Mouse (Mus musculus): ENCODE data around the gene Tpr. TPM values are rescaled to one million over a fixed set of nuclear protein-coding genes. Genes with fewer than 3 reads are reported as not detected.

Gene Tpr
- total and polyA plus RNA-seq, 3 experiments, result 213 to 382 (median 229) TPM

- no peak overlapping the region for H3K4me3 ChIP-seq (ENCODE audit: control insufficient read depth in 1 of 2, insufficient read depth in 1 of 2, low read depth in 2 of 2, low read length in 2 of 2)
- TF ChIP-seq TAL1 (IDR thresholded peaks at IDR 0.05; ENCODE audit: low read length) (no peak), CHD2 (IDR thresholded peaks at IDR 0.05; ENCODE audit: low read length) (no peak), MAFK (IDR thresholded peaks at IDR 0.05; ENCODE audit: borderline replicate concordance, low read depth, low read length) (no peak), HCFC1 (IDR thresholded peaks at IDR 0.05; ENCODE audit: low read depth, low read length) (no peak), USF2 (IDR thresholded peaks at IDR 0.05; ENCODE audit: borderline replicate concordance in 1 of 2, insufficient read depth in 1 of 2, low read depth in 1 of 2, low read length in 2 of 2) (no peak), SMC3 (IDR thresholded peaks at IDR 0.05; ENCODE audit: low read depth, low read length) (no peak), ETS1 (IDR thresholded peaks at IDR 0.05; ENCODE audit: low read depth, low read length) (no peak), POLR2A (IDR thresholded peaks at IDR 0.05; ENCODE audit: control insufficient read depth in 1 of 2, insufficient read depth in 1 of 2, low read depth in 1 of 2, low read length in 2 of 2, poor library complexity in 1 of 2) (no peak), POLR2AphosphoS2 (IDR thresholded peaks at IDR 0.05; ENCODE audit: low read length) (no peak), UBTF (IDR thresholded peaks at IDR 0.05; ENCODE audit: borderline replicate concordance, insufficient read depth, low read depth, low read length) (no peak), CHD1 (IDR thresholded peaks at IDR 0.05; ENCODE audit: low read depth, low read length) (no peak), RCOR1 (IDR thresholded peaks at IDR 0.05; ENCODE audit: low read depth, low read length) (no peak), KAT2A (conservative IDR thresholded peaks at IDR 0.05; ENCODE audit: low read depth, low read length) (no peak), TBP (IDR thresholded peaks at IDR 0.05; ENCODE audit: low read depth, low read length) (no peak)
- no peaks in the 10 kb centered on the region for H3K9me3 ChIP-seq (replicated peaks; ENCODE audit: insufficient read depth, low read length)
- H3K27ac ChIP-seq (ENCODE audit: control insufficient read depth, low read depth, low read length), result no peak overlapping the region
- no peaks in the 10 kb centered on the region for H3K27me3 ChIP-seq (ENCODE audit: control insufficient read depth in 1 of 2, insufficient read depth in 2 of 2, low read length in 2 of 2)
- no peaks in the 10 kb centered on the region; the same call in 1 of the 2 replicates for H3K79me2 ChIP-seq (ENCODE audit: control insufficient read depth, insufficient read depth, low read length, poor library complexity)
- no peak for DNase-seq (ENCODE audit: low read depth, low spot score)
- H3K36me3 ChIP-seq (ENCODE audit: control insufficient read depth in 1 of 2, insufficient read depth in 2 of 2, low read length in 2 of 2), result peaks cover 0 to 78% of the 10 kb centered on the region in 2 experiments; a peak in 3 of 4 replicates
- H3K9ac ChIP-seq (ENCODE audit: control insufficient read depth, low read depth, low read length, poor library complexity, severe bottlenecking), result no peak overlapping the region
- no peaks in the 10 kb centered on the region for H3K4me1 ChIP-seq (ENCODE audit: control insufficient read depth in 1 of 2, insufficient read depth in 2 of 2, low read length in 2 of 2)
Measured at GRCm38 (mm10) chr1:150407285-150407684, 14.6 kb downstream of the Tpr start.

- Histone ChIP-seq H3K27me3 (ENCODE audit: control insufficient read depth in 1 of 2, insufficient read depth in 2 of 2, low read length in 2 of 2) (no peaks in the 10 kb centered on the region), H3K9ac (ENCODE audit: control insufficient read depth, low read depth, low read length, poor library complexity, severe bottlenecking) (no peak overlapping the region), H3K36me3 (ENCODE audit: control insufficient read depth in 1 of 2, insufficient read depth in 2 of 2, low read length in 2 of 2) (peaks cover 0 to 74% of the 10 kb centered on the region in 2 experiments; a peak in 3 of 4 replicates), H3K4me1 (ENCODE audit: control insufficient read depth in 1 of 2, insufficient read depth in 2 of 2, low read length in 2 of 2) (no peaks in the 10 kb centered on the region), H3K79me2 (ENCODE audit: control insufficient read depth, insufficient read depth, low read length, poor library complexity) (no peaks in the 10 kb centered on the region; the same call in 1 of the 2 replicates), H3K9me3 (replicated peaks; ENCODE audit: insufficient read depth, low read length) (no peaks in the 10 kb centered on the region), H3K4me3 (ENCODE audit: control insufficient read depth in 1 of 2, insufficient read depth in 1 of 2, low read depth in 2 of 2, low read length in 2 of 2) (no peak overlapping the region), H3K27ac (ENCODE audit: control insufficient read depth, low read depth, low read length) (no peak overlapping the region)
- TF ChIP-seq RAD21 (IDR thresholded peaks at IDR 0.05; ENCODE audit: low read depth, low read length) (no peak), JUND (IDR thresholded peaks at IDR 0.05; ENCODE audit: low read depth, low read length) (no peak), CHD1 (IDR thresholded peaks at IDR 0.05; ENCODE audit: low read depth, low read length) (no peak), GABPA (IDR thresholded peaks at IDR 0.05; ENCODE audit: low read depth, low read length) (no peak), TCF12 (IDR thresholded peaks at IDR 0.05; ENCODE audit: low read depth, low read length) (no peak), MXI1 (IDR thresholded peaks at IDR 0.05; ENCODE audit: low read depth, low read length) (no peak)
- DNase-seq (ENCODE audit: low read depth, low spot score), result no peak
Measured at GRCm38 (mm10) chr1:150409996-150410395, 17.4 kb downstream of the Tpr start.
